In the genomic region with DNA sequence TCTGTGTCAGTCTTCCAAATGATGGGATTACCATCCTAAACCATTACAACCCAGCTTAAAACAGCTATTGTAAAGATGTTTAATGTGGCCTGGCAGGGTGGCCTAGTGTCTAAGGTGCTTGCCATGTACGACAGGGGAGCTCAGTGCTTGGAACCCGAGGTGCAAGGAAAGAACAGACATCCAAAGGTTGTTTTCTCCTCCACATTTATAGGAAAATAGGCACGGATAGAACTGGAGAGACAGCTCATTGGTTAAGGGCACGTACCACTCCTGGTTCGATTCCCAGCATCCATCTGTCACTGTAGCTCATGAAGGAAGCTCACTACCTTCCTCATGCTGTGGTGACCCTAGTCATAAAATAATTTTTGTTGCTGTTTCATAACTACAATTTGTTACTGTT, we compare ENCODE assay signal across 29 mouse cellular contexts.
"Had no signal": no experiment of that assay in that cellular context is flagged by ENCODE, and none has a peak within 500 bp of the region (broad histone marks: within the 10 kb centered on the region; RNA-seq: fewer than 3 reads in every experiment).

No protein-coding gene starts in this region.

- H3K27ac ChIP-seq: limb, embryonic 10.5 days; limb, embryonic 12.5 days; limb, embryonic 13.5 days; limb, embryonic 15.5 days; liver, embryonic 12.5 days; liver, embryonic 13.5 days; liver, embryonic 14.5 days; liver, embryonic 15.5 days; lung, embryonic 15.5 days; macrophage; midbrain, embryonic 10.5 days; midbrain, embryonic 12.5 days; midbrain, embryonic 13.5 days; midbrain, embryonic 15.5 days; neural tube, embryonic 12.5 days; neural tube, embryonic 13.5 days had no signal

- H3K4me3 ChIP-seq: limb, embryonic 10.5 days; limb, embryonic 12.5 days; limb, embryonic 13.5 days; limb, embryonic 15.5 days; liver, embryonic 12.5 days; liver, embryonic 13.5 days; liver, embryonic 15.5 days; lung, embryonic 15.5 days; megakaryocyte, embryonic 14.5 days; midbrain, embryonic 10.5 days; midbrain, embryonic 12.5 days; midbrain, embryonic 13.5 days; midbrain, embryonic 15.5 days; myocyte; neural tube, embryonic 12.5 days; neural tube, embryonic 13.5 days had no signal

- H3K36me3 ChIP-seq: lung, embryonic 15.5 days; midbrain, embryonic 12.5 days; midbrain, embryonic 15.5 days; neural tube, embryonic 12.5 days had no signal

- H3K9me3 ChIP-seq: limb, embryonic 10.5 days; limb, embryonic 12.5 days; limb, embryonic 15.5 days; liver, embryonic 12.5 days; liver, embryonic 13.5 days; liver, embryonic 15.5 days; lung, embryonic 15.5 days; megakaryocyte, embryonic 14.5 days; midbrain, embryonic 10.5 days; midbrain, embryonic 12.5 days; midbrain, embryonic 13.5 days; midbrain, embryonic 15.5 days; neural tube, embryonic 12.5 days; neural tube, embryonic 13.5 days had no signal

- H3K27me3 ChIP-seq: limb, embryonic 12.5 days; limb, embryonic 13.5 days; limb, embryonic 15.5 days; liver, embryonic 12.5 days; liver, embryonic 13.5 days; liver, embryonic 15.5 days; lung, embryonic 15.5 days; megakaryocyte, embryonic 14.5 days; midbrain, embryonic 12.5 days; midbrain, embryonic 13.5 days; midbrain, embryonic 15.5 days; neural tube, embryonic 12.5 days; neural tube, embryonic 13.5 days had no signal

- DNase-seq: left cerebral cortex, postnatal 4 days; liver; liver, embryonic 13.5 days; liver, postnatal 0 days; lung, adult 18-20 months; lung, adult 2 months; lung, embryonic 14.5 days; lung, postnatal 10 days; lung, postnatal 14 days; lung, postnatal 36 days; lung, postnatal 4 days; midbrain, embryonic 14.5 days had no signal
